Mouse (Mus musculus) kidney, postnatal 10 days (tissue): ENCODE measurements around the gene Gdap1l1.
"Not testable (repeated sequence)": the region's sequence is repeated elsewhere in the genome, so short reads cannot be mapped to it uniquely, and the experiment has no call there.

ENCODE experiments used
- DNase-seq: peaks from one replicate; pipeline ENCODE4 v3.0.0; 2021; ENCODE audit warnings: mixed read lengths

The Gdap1l1 gene

DNA sequence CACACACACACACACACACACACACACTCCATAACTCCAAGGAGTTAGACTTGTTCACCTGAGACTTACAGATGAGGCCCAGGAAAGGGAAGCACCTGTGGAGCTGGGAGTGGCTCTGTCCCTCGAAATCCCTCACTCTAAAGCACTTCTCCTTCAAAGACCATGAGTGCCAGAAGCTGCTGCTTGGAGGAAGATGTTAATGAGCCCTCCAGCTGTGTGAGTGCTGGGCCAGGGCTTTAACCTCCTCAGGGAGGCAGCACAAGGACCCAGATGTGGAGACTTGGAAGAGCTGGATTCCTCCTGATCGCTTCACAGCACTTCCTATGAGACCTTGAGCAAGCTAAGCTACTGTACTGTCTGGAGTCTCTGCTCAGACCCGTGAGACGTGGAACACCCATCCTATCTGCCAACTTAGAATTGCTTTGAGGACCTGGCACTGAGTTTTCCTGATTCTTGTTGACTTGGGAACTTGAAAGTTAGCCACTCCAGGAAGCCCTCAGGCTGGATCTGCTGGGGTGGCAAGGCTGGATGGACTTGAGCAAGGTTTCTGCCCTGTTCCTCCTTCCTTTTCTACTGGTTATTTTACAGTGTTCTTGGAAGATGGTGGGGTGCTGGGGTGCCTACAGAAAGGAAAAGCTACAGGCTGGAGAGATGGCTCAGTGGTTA is 9.8 kb upstream of the Gdap1l1 start:
- no peak for DNase-seq

DNA sequence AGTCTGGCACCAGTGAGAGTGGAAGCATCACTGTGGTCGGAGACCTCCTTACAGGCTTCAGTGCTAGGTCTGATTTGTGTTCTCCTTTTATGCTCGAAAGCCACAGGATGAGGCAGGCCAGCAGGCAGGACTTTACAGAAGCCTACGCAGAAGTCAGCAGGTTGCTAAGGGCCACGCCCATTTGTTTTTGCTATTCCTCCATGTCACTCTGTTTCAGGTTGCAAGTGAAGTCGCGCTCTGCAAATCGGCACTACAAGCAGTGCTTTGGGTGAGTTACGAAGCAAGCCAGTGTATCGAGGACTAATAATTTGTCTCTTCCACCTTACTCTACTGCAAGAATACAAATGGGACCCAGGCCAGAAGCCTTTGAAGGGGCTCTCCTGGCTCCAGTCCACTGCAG is 7.0 kb upstream of the Gdap1l1 start:
- DNase-seq, result no peak

DNA sequence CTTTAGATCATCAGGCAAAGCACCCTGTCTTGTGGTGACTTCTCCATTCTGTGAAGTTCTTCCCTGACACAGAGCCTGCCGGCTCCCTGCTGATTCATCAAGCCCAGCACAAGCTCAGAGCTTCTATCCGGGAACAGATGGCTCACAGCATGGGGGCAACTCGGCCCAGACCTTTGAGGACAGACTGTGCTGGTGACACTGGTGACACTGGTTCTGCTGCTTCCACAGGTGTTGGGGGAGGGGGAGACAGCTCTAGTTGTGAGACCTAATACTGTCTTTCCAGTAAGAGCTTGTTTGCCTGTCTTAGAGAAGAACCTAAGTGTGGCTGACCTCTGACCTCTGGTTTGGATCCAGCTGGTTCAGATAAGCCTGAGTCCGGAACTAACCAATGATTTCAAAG is 4.3 kb upstream of the Gdap1l1 start:
- no peak for DNase-seq

DNA sequence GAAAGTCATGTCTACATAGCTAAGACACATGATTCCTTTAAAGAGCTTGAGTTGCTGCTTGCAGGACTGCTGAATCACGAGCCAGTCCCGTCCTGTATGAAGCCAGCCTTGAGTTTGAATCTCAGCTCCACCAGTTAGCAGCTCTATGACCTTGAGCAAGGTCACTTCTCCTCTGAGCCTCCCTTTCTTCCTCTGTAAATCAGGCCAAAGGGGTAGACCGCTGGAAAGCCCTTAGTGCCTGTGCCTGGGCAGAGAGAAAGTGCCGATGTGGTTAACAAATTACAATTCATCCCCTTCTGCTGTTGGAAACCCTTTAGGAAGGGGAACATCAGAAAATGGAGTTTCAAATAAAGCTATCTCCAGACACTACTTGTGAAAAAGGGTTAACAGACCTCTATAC is 476 bp upstream of the Gdap1l1 start:
- no peak for DNase-seq

DNA sequence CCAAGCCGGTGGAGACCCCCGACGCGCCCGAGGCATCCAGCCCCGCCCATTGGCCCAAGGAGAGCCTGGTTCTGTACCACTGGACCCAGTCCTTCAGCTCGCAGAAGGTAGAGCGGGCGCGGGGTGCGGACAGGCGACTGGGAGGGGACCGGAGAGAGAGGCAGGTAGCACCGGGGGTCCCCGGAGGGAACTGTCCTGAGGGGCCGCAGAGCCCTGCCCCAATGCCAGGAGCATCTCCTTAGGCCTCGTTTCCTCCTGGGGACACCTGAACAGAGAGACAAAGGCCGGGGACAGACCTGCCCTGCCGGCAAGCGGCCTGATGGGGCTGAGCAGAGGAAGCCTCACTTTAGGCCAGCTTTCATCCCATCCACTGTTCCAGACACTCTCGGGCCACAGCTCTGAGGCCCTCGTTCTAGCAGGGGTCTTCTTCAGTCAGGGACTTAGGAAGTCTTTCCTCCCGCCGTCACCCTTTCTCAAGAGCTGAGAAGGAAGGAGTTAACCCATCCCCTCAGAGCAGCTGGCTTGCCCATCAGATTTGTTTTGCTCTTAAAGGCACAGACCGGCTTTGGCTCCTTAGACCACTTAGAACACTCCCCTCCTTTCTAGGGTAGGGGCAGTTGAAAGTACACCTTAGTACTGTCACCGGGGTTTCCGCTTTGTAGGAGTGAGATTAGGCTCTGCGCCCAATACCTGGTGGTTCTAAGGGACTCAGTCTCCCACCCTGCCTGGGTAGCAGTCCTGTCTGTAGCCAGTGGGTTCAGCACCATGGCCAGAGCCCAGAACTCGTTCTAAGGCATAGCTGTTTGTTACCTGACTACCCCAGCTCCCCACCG is 559 bp downstream of the Gdap1l1 start:
- peak; percentile 81 for DNase-seq

DNA sequence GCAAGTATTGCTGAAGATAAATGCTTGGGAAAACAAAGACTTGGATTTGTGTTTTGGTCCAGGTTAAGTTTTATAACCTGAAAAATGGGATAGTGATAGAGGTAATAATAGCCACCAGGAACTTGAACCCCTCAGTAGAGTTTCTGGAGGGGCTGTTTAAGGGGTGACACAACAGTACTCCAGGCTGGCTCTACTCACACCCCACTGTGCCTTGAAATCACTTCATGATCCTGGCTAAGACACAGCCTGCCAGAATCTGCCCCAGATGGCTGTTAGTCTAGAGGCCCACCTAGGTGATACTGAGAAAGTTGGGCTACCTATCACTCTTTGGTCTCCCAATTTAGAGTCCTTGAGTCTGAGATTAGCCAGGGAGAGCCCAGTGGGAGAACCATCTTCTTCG is 1.2 kb downstream of the Gdap1l1 start:
- DNase-seq, result no peak

DNA sequence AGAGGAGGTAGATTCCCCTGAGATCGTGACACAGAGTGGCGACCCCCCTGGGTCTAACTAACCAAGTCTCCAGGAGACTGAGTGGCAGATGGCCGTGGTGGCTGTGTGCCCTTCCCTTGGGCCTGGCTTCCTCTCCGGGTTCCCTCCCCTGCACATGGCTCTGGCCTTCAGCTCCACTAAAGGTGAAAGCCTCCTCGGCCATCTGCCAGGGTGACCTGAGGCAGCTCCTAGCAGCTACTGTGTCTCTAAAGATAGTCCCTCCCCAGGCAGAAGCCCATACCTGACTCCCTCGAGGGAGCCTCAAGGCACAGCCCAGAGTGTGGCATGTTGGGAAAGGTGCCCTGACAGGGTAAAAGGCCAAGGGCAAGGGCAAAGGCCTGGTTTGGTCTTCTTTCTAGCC is 5.3 kb downstream of the Gdap1l1 start:
- DNase-seq, result no peak

DNA sequence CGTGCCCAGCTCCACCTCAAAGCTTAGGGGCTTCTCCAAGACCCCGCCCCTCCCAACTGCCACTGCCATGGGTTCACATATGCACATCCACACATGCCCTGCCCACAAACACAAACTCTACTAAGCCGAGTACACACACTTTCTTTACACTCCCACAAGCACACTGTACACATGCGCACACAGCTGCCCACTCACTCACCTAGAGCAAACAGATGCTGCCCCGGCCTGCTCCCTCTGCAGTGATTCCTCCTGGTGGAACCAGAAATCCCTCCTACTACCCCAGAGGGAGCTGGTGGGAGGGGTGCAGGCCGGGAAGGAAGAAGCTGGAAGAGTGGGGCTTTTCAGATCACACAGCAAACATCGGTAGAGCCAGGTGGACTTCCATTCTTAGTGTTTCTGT is 5.7 kb downstream of the Gdap1l1 start:
- DNase-seq, result no peak

DNA sequence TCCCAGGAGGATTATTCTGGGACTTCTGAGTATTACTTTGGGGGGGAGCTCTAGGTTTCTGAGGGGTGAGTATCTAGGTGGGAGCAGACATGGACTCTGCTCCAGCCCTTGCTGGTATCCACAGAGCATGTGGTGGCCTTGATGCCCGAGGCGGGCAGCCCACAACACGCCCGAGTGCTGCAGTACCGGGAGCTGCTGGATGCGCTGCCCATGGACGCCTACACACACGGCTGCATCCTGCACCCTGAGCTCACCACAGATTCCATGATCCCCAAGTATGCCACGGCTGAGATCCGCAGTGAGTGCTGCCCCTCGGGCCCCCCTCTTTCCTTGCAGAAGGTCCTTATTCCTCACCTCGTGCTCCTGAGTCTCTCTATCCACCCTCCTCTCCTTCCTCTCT is 9.1 kb downstream of the Gdap1l1 start:
- no peak for DNase-seq

DNA sequence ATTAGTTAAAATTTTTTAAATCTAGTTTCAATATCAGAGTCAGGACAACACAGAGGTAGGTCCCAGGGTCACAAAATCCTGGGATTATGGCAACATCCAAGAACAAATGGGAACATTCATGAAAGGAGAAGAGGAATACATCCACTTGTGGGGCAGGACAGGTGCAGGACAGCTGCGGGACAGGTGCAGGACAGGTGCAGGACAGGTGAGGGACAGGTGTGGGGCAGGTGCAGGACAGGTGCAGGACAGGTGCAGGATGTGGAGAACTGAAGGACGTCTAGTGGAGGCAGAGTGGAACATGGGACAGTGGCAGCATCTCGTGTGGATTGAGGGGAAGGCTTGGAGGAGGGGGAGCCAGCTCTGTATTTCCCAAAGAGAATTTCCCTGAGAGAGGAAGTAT is 11.0 kb downstream of the Gdap1l1 start:
- no peak for DNase-seq

DNA sequence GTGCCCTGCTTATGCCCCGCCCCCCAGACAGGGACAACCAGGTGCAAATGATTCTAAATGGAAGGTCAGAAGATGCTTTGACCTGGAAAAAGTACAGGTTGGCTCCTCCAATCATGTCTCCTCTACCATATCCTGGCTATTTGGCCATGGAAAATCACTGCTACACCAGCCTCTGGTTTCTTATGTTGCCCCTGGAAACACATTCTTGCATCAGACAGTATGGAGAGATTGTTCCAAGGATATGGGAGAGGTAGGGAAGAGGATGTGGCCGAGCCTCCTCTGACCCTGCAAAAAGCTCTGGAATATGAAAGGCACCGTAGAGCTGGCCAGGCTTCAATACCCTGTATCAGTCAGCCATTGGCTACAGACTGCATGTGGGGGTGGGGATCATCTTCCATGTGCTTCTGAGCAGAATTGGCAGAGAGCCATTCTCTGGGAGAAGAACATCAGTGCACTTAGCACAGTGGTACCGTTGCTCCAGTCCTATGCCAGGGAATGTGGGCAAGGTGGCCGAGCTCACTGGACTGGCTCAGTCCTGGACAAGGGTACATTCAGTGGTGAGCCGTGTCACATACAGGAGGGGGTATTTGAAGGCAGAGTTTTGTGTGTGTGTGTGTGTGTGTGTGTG is 12.5 kb downstream of the Gdap1l1 start:
- no peak for DNase-seq

DNA sequence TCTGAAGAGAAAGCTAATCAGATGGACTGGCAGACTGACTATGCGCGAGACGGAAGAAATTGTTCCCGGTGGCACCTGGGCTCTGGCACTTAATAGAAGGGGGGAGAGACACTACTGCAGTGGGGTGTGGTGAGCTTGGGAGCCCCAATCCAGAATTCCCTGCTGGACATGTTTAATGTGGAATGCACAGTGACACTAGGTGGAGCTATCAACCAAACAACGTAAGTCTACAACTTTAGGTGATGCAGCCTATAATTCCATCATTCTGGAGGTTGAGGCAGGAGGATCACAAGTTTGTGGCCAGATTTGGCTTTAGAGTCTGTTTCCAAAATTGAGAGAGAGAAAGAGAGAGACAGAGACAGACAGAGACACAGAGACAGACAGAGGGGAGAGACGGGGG is 14.5 kb downstream of the Gdap1l1 start:
- no peak for DNase-seq

DNA sequence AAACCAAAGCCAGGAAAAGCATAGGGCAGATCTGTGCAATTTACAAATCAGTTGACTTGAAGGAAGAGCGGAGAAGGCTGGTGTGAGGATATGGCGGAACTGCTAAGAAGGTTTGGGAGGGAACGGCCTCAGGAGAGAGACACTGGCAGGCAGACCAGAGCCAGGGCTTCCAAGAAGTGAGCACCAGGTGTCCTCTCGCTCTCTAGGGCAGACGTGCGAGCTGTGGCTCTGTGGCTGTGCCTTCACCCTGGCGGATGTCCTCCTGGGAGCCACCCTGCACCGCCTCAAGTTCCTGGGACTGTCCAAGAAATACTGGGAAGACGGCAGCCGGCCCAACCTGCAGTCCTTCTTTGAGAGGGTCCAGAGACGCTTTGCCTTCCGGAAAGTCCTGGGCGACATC is 15.1 kb downstream of the Gdap1l1 start:
- no peak for DNase-seq

DNA sequence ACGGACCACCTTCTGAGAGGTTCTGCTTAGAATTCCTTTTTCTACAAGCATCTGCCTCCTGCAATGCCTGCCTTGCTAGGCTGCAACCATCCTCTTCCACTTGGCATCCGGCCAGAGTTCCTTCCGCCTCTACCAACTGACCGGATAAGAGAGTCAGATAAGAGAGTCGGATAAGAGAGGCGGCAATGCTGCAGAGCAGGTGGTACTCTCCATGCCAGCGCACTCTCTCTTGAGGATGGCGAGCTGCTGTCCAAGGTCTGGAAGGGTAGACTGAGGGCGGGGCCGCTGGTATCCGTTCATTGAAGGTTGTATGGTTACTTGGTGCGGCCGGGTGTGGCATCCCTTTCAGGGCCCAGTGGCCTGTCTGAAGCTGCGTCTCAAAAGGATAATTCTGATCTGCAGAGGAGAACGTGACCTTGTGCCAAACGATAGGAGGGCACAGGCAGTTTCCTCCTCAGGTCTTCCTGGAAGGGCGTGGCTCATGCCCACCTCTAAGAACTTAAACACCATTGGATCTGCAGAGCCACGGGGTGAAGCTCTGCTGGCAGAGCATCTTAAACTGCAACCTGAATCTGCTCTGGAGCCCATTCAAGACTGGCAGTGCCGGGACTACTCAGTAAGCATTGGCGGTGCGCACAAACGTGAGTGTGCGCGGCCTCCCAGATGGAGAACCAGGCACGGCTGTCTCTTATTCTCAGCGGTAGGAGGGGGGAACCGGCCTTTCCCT is 20.4 kb downstream of the Gdap1l1 start:
- peak; percentile 19 for DNase-seq

DNA sequence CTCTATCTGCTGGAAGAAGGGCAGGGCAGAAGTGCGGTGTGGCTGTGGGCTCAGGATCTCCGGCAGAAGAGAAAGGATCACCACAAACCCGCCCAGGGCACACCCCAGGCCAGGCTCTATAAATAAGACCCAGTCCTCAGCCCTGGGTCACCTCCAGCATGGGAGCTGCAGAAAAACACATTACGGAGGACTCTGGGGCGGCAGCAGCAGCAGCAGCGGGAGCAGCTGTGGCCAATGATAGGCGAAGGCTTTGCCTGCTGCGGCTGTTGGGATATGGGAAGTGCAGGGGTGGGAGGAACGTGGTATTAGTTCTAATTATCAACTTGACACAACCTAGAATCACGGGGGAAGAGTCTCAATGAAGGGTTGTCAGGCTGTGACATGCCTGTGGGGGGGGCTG is 21.1 kb downstream of the Gdap1l1 start:
- DNase-seq, result no peak

DNA sequence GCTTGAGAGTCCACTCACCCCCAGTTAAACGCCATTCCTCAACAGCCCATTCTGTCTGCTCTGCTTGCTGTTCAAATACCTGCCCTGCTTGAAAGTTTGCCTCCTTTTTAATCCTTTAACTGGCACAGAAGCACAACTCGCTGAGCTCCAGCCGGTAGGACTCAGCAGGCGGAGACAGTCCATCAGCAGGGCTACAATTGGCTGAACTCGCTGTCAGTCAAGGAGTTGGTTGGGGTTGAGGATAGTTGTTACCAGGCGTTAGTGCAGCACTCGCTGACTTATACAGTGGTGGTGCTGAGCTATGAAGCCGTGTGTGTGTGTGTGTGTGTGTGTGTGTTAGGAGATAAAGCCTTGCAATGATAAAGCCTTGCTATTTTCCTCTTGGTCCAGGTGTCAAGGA is 22.3 kb downstream of the Gdap1l1 start:
- no peak for DNase-seq

DNA sequence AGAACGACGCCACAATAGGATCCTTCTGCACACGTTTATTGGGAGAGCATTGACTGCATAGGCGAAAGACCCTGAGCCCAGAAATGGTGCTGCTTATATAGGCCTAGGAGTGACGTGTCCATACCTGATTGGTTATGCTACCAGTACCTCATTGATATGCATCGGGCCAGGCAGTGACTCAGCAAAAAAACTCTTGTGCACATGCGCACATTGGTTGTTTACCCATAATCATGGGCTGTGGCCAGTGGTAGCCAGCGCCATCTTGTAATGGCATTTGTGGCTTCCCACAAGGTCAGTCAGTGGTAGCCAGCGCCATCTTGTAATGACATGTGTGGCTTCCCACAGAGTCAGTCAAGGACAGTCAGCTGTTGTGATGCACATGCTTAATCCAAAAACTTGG is 23.0 kb downstream of the Gdap1l1 start:
- DNase-seq, result not testable (repeated sequence)

DNA sequence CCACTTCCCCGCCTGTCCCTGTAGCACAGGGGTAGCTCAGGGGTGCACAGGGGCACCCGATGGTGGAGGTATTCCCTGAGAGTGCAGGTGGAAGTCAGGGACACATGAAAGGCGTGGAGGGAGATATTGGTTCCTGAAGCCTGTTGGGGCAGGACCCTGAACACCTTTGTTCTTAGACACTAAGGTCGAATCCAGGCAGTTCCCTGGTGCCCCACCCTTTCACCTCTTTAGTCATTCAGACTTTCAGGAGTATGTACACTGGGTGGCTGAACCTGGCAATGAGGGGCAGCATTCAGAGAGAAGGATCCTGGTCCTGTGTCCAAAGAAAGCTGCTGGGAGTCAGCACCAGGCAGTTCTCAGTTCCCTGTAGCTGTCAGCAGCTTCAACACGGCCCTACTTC is 24.1 kb downstream of the Gdap1l1 start:
- DNase-seq, result no peak

DNA sequence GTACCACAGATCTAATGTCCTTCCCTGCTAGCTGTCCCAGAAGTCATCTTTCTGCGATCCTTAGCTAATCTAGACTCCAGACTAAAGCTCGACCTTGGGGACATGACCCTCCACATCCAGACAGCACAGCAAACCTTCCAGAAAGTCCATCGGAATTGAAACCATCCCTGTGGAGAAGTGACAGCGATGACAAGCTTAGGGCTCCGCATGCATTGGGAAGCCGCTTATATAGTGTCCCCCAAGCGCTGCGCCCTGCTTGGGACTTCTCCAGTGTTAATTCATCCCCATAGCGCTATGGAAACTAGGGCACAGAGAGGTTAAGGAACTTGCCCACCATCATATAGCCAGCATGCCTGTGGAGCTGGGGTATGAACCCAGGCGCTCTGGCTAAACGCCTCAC is 24.5 kb downstream of the Gdap1l1 start:
- DNase-seq, result no peak

DNA sequence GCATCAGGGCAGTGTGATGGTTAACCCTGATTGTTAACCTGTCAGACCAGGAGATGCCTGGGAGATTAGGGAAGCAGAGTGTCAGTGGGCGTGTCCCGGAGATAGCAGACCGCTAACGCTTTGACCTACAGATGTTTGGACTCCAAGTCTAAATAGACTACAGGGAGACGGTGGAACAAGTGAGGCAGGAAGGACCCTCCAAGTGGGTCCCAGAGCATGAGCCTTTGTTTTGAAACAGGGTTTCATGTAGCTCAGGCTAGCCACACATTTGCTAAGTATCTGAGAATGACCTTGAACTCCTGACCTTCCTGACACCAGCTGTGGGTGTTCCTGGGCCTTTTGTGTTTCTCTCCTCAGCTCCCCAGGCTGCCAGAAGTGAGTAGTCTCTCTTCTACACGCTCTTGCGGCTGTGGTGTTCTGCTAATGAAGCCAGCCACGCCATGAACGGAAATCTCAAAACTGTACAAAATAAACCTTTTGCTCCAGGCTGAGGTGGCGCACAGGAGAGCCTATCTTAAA is 25.0 kb downstream of the Gdap1l1 start:
- no peak for DNase-seq

DNA sequence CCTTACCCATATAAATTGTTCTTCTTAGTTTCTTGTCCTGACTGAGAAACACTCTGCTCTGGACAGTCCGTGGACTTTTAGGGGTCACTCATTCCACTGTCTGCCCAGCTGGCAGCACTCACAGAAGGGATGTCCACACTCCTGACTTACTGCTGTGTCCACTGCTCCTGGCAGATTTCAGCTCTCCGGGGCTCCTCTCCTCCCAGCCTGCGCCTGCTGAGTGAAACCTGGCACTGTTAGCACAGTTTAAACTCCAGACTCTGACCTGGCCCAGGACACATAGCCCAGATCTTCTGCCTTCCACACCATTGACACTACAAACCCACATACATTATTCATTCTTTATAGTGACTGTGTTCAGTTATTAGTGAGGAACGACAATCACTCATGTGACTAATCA is 25.7 kb downstream of the Gdap1l1 start:
- DNase-seq, result no peak

DNA sequence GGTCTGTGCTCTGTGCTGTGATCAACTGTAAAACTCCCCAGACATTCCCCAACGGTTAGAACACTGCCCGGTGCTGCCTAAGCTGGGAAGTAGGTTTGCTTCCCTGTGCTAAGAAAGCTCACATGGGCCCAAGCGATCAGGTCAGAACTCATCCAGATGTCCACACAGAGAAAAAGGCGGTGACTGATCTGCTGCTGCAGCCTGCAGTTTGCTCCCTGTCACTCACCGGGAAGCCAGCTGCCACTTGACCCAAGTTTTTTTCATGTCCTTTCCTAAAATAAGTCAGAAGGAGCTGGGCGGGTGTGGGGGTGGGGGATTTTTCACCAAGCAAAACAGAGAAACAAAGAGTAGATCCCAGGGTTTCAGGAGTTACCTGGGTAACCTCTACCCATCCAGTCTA is 26.3 kb downstream of the Gdap1l1 start:
- no peak for DNase-seq

DNA sequence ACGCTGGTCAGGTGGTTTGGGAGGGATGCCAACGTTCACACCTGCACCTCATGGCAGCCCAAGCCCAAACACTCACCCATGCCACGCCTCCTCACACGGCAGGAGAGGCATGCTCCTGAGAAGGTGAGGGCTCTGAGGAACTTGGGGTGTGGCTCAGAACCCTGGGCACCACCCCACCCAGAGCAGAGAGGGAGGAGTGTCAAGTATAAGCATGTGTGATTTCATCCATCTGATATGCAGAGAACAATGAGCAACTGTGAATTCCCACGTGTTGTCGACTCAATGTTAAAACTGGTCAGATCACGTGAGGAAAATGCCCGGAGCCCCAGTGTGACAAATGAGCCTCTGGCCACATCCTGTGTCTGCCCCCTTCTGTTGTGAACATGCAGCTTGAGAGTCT is 28.5 kb downstream of the Gdap1l1 start:
- no peak for DNase-seq
